Mouse (Mus musculus) midbrain, embryonic 12.5 days (tissue): Measurements from ENCODE around the gene Lsm6. TPM values are rescaled to one million over a fixed set of nuclear protein-coding genes. Genes with fewer than 3 reads are reported as not detected.
A peak's percentile ranks its signal among the peaks of the same experiment; 100 is the strongest.
"Not testable (repeated sequence)": the region's sequence is repeated elsewhere in the genome, so short reads cannot be mapped to it uniquely, and the experiment has no call there.

Experiments
- ATAC-seq: fragments of 200-750 bp; cut with Nextera tagmentation; 2 replicates; pipeline ENCODE4 v1.8.0; 2017; ENCODE audit warnings: low read depth, moderate TSS enrichment, moderate library complexity; ENCODE audit not compliant: low FRiP score
- H3K27ac ChIP-seq: fragments of 300-500 bp; sonication (generic); replicated peaks from 2 replicates; pipeline ENCODE4 v1.5.1; 2016; ENCODE audit warnings: mild to moderate bottlenecking
- H3K27me3 ChIP-seq: fragments of 300-500 bp; sonication (generic); 2 replicates; pipeline ENCODE4 v1.6.1; 2016; ENCODE audit warnings: mild to moderate bottlenecking
- H3K36me3 ChIP-seq: fragments of 300-500 bp; sonication (generic); 2 replicates; pipeline ENCODE4 v1.6.1; 2016
- H3K4me1 ChIP-seq: fragments of 300-500 bp; sonication (generic); 2 replicates; pipeline ENCODE4 v1.6.1; 2016
- H3K4me2 ChIP-seq: fragments of 300-500 bp; sonication (generic); replicated peaks from 2 replicates; pipeline ENCODE4 v1.6.1; 2016; ENCODE audit warnings: mild to moderate bottlenecking, moderate library complexity
- H3K4me3 ChIP-seq: fragments of 300-500 bp; sonication (generic); 2 replicates; pipeline ENCODE4 v1.5.1; 2016; ENCODE audit warnings: mild to moderate bottlenecking
- H3K9ac ChIP-seq: fragments of 300-500 bp; sonication (generic); replicated peaks from 2 replicates; pipeline ENCODE4 v1.6.1; 2016; ENCODE audit warnings: mild to moderate bottlenecking, moderate library complexity
- H3K9me3 ChIP-seq: fragments of 300-500 bp; sonication (generic); 2 replicates; pipeline ENCODE4 v1.6.1; 2016; ENCODE audit warnings: mild to moderate bottlenecking
- WGBS: fragments of 180-500 bp; shearing (Covaris S2); methylation state at CpG from one replicate; pipeline ENCODE4 v1.1.7; 2016; 5-methylcytosine and 5-hydroxymethylcytosine counted together
- polyA plus RNA-seq: library from polyadenylated mRNA; unstranded; fragments of >200 nt; fragmentation: Nextera tagmentation; extraction: Ambion mirVana; gene quantifications from 2 replicates; pipeline ENCODE4 v1.2.1, GENCODE M21; 2016

Lsm6 gene
- polyA plus RNA-seq, 1 experiment from 2014 or later: 197 TPM

GRCm38 (mm10) chr8:78824515-78824914 lies 3.6 kb upstream of the Lsm6 start:
- Histone ChIP-seq H3K9ac (no peak overlapping the region), H3K27me3 (no peaks in the 10 kb centered on the region), H3K9me3 (no peaks in the 10 kb centered on the region), H3K4me1 (peaks cover 5% of the 10 kb centered on the region), H3K36me3 (no peaks in the 10 kb centered on the region), H3K4me3 (no peak overlapping the region), H3K4me2 (no peak overlapping the region), H3K27ac (no peak overlapping the region)
- WGBS: 82% methylated on average over 4 of the region's 4 CpGs
- no peak for ATAC-seq

GRCm38 (mm10) chr8:78819973-78820372 lies 967 bp downstream of the Lsm6 start:
- H3K27ac ChIP-seq: peak overlapping the region; percentile 98
- peak overlapping the region; percentile 61 for H3K4me2 ChIP-seq
- H3K4me1 ChIP-seq, ATAC-seq, H3K27me3 ChIP-seq, H3K9me3 ChIP-seq: not testable (repeated sequence)
- WGBS: 45% methylated on average over 3 of the region's 3 CpGs
- peak overlapping the region; percentile 88 for H3K9ac ChIP-seq
- H3K36me3 ChIP-seq: peaks cover 15% of the 10 kb centered on the region; the same call in 1 of the 2 replicates
- peak overlapping the region; percentile 84 for H3K4me3 ChIP-seq

GRCm38 (mm10) chr8:78814743-78815142 lies 6.2 kb downstream of the Lsm6 start:
- Histone ChIP-seq H3K9me3 (no peaks in the 10 kb centered on the region), H3K4me1 (peaks cover 16% of the 10 kb centered on the region), H3K36me3 (peaks cover 45% of the 10 kb centered on the region), H3K9ac (no peak overlapping the region), H3K4me2 (no peak overlapping the region), H3K27ac (no peak overlapping the region), H3K4me3 (no peak overlapping the region), H3K27me3 (no peaks in the 10 kb centered on the region)
- WGBS: 93% methylated on average over 2 of the region's 2 CpGs
- ATAC-seq: no peak

GRCm38 (mm10) chr8:78813021-78813420 lies 7.9 kb downstream of the Lsm6 start:
- H3K27me3 ChIP-seq: no peaks in the 10 kb centered on the region
- 89% methylated on average over 9 of the region's 9 CpGs for WGBS

GRCm38 (mm10) chr8:78812446-78812845 lies 8.5 kb downstream of the Lsm6 start:
- H3K27ac ChIP-seq: no peak overlapping the region
- 92% methylated on average over 9 of the region's 9 CpGs for WGBS
- H3K4me1 ChIP-seq: peaks cover 16% of the 10 kb centered on the region; the same call in 1 of the 2 replicates
- ATAC-seq: no peak
- no peaks in the 10 kb centered on the region for H3K27me3 ChIP-seq
- H3K9me3 ChIP-seq: no peaks in the 10 kb centered on the region
- H3K4me2 ChIP-seq: no peak overlapping the region
- no peak overlapping the region for H3K4me3 ChIP-seq
- H3K36me3 ChIP-seq: peaks cover 56% of the 10 kb centered on the region
- H3K9ac ChIP-seq: no peak overlapping the region

More at GRCm38 (mm10) chr8:78813021-78813420, 7.9 kb downstream of the Lsm6 start:
- Histone ChIP-seq H3K27ac (no peak overlapping the region), H3K36me3 (peaks cover 55% of the 10 kb centered on the region), H3K4me3 (no peak overlapping the region), H3K4me2 (no peak overlapping the region), H3K4me1 (peaks cover 16% of the 10 kb centered on the region; the same call in 1 of the 2 replicates), H3K9me3 (no peaks in the 10 kb centered on the region), H3K9ac (no peak overlapping the region)
- no peak for ATAC-seq

- Histone ChIP-seq H3K9me3 (no peaks in the 10 kb centered on the region), H3K4me1 (peaks cover 16% of the 10 kb centered on the region; the same call in 1 of the 2 replicates), H3K4me3 (no peak overlapping the region), H3K36me3 (peaks cover 59% of the 10 kb centered on the region), H3K4me2 (no peak overlapping the region), H3K27ac (0 out of 2 replicates have a peak overlapping the region, but pooled peaks have one; percentile 30), H3K9ac (no peak overlapping the region), H3K27me3 (no peaks in the 10 kb centered on the region)
- ATAC-seq: no peak
- WGBS: 94% methylated on average over 7 of the region's 7 CpGs
These were observed 9.2 kb downstream of the Lsm6 start for GRCm38 (mm10) chr8:78811748-78812147.

- Histone ChIP-seq H3K4me2 (no peak overlapping the region), H3K4me1 (peaks cover 16% of the 10 kb centered on the region; the same call in 1 of the 2 replicates), H3K27ac (peak overlapping the region; percentile 50), H3K4me3 (no peak overlapping the region), H3K36me3 (peaks cover 75% of the 10 kb centered on the region), H3K9me3 (no peaks in the 10 kb centered on the region), H3K9ac (no peak overlapping the region), H3K27me3 (no peaks in the 10 kb centered on the region)
- WGBS: 64% methylated on average over 9 of the region's 9 CpGs
- ATAC-seq: peak; percentile 63; the same call in 1 of the 2 replicates
These were observed 10.7 kb downstream of the Lsm6 start for GRCm38 (mm10) chr8:78810207-78810675.

GRCm38 (mm10) chr8:78809454-78810206 lies 11.3 kb downstream of the Lsm6 start:
- H3K9ac ChIP-seq: no peak overlapping the region
- no peak overlapping the region for H3K4me3 ChIP-seq
- ATAC-seq: no peak
- no peaks in the 10 kb centered on the region for H3K27me3 ChIP-seq
- H3K27ac ChIP-seq: peak overlapping the region; percentile 50
- H3K4me1 ChIP-seq: peaks cover 16% of the 10 kb centered on the region; the same call in 1 of the 2 replicates
- no peaks in the 10 kb centered on the region for H3K9me3 ChIP-seq
- WGBS: 79% methylated on average over 14 of the region's 14 CpGs
- H3K4me2 ChIP-seq: no peak overlapping the region
- peaks cover 80% of the 10 kb centered on the region for H3K36me3 ChIP-seq

- no peak overlapping the region for H3K4me2 ChIP-seq
- H3K9ac ChIP-seq: no peak overlapping the region
- H3K4me1 ChIP-seq: peaks cover 16% of the 10 kb centered on the region; the same call in 1 of the 2 replicates
- no peaks in the 10 kb centered on the region for H3K27me3 ChIP-seq
- H3K4me3 ChIP-seq: no peak overlapping the region
- no peaks in the 10 kb centered on the region for H3K9me3 ChIP-seq
- WGBS: 92% methylated on average over 2 of the region's 2 CpGs
- no peak for ATAC-seq
- H3K27ac ChIP-seq: no peak overlapping the region
- H3K36me3 ChIP-seq: peaks cover 83% of the 10 kb centered on the region
These were observed 12.1 kb downstream of the Lsm6 start for GRCm38 (mm10) chr8:78808888-78809287.

GRCm38 (mm10) chr8:78808439-78808838 lies 12.5 kb downstream of the Lsm6 start:
- Histone ChIP-seq H3K4me3 (no peak overlapping the region), H3K4me1 (peaks cover 16% of the 10 kb centered on the region; the same call in 1 of the 2 replicates), H3K27ac (no peak overlapping the region), H3K4me2 (no peak overlapping the region), H3K27me3 (no peaks in the 10 kb centered on the region), H3K9ac (no peak overlapping the region), H3K9me3 (no peaks in the 10 kb centered on the region), H3K36me3 (peaks cover 87% of the 10 kb centered on the region)
- WGBS: 90% methylated on average over 5 of the region's 5 CpGs
- no peak for ATAC-seq

GRCm38 (mm10) chr8:78807283-78807682 lies 13.7 kb downstream of the Lsm6 start:
- 92% methylated on average over 9 of the region's 9 CpGs for WGBS
- Histone ChIP-seq H3K36me3 (peaks cover 82% of the 10 kb centered on the region), H3K4me3 (no peak overlapping the region), H3K27ac (no peak overlapping the region), H3K4me1 (peaks cover 16% of the 10 kb centered on the region; the same call in 1 of the 2 replicates), H3K27me3 (no peaks in the 10 kb centered on the region), H3K9ac (no peak overlapping the region), H3K9me3 (no peaks in the 10 kb centered on the region), H3K4me2 (no peak overlapping the region)
- ATAC-seq: no peak

GRCm38 (mm10) chr8:78806006-78806405 lies 14.9 kb downstream of the Lsm6 start:
- Histone ChIP-seq H3K4me1 (peaks cover 8% of the 10 kb centered on the region; the same call in 1 of the 2 replicates), H3K36me3 (peaks cover 69% of the 10 kb centered on the region), H3K4me2 (no peak overlapping the region), H3K9me3 (no peaks in the 10 kb centered on the region), H3K27me3 (no peaks in the 10 kb centered on the region), H3K4me3 (no peak overlapping the region), H3K9ac (no peak overlapping the region), H3K27ac (no peak overlapping the region)
- WGBS: 92% methylated on average over 5 of the region's 5 CpGs
- no peak for ATAC-seq
